Comparison of ENCODE assay signal across 9 mouse cellular contexts in genomic region chr16:90676920-90677574, GRCm38 (mm10). TPM values are rescaled to one million over a fixed set of nuclear protein-coding genes. Genes with fewer than 3 reads are reported as not detected.
DNase-seq lines count a peak whose midpoint lies in the region; ATAC-seq lines count a peak whose summit lies in the region.
"Had no signal": no experiment of that assay in that cellular context is flagged by ENCODE, and none has a peak within 500 bp of the region (broad histone marks: within the 10 kb centered on the region; RNA-seq: fewer than 3 reads in every experiment).

No protein-coding gene starts in this region.

- H3K27me3 ChIP-seq in intestine, embryonic 14.5 days (replicated peaks; ENCODE audit: control insufficient read depth, insufficient read depth, low read length) = no peaks in the 10 kb centered on the region
- H3K27me3 ChIP-seq in intestine, embryonic 15.5 days (replicated peaks) = no peaks in the 10 kb centered on the region
- H3K27me3 ChIP-seq in heart, embryonic 13.5 days (replicated peaks) = no peaks in the 10 kb centered on the region
- H3K27me3 ChIP-seq in lung, embryonic 16.5 days (ENCODE audit: control insufficient read depth, insufficient read depth, low read depth, low read length) = no peaks in the 10 kb centered on the region
- H3K27me3 ChIP-seq: embryonic facial prominence, embryonic 12.5 days had no signal

- H3K9ac ChIP-seq in intestine, embryonic 14.5 days (ENCODE audit: low read length) = no peak overlapping the region
- no peak overlapping the region for H3K9ac ChIP-seq in intestine, embryonic 15.5 days
- H3K9ac ChIP-seq in heart, embryonic 13.5 days = no peak overlapping the region
- H3K9ac ChIP-seq in lung, embryonic 16.5 days (ENCODE audit: low read length) = 0 out of 2 replicates have a peak overlapping the region, but pooled peaks have one; percentile 26
- H3K9ac ChIP-seq: embryonic facial prominence, embryonic 12.5 days had no signal

- no peak overlapping the region for H3K4me3 ChIP-seq in intestine, embryonic 14.5 days (ENCODE audit: low read depth, low read length)
- no peak overlapping the region for H3K4me3 ChIP-seq in intestine, embryonic 15.5 days (replicated peaks)
- no peak overlapping the region for H3K4me3 ChIP-seq in heart, embryonic 13.5 days
- no peak overlapping the region for H3K4me3 ChIP-seq in lung, embryonic 16.5 days (ENCODE audit: low read length)
- H3K4me3 ChIP-seq: embryonic facial prominence, embryonic 12.5 days had no signal

- 66% methylated on average over 20 of the region's 20 CpGs for WGBS in intestine, embryonic 14.5 days
- 68% methylated on average over 20 of the region's 20 CpGs for WGBS in intestine, embryonic 15.5 days
- WGBS in heart, embryonic 13.5 days = 61% methylated on average over 20 of the region's 20 CpGs
- whole genome bisulfite sequencing in lung, embryonic 16.5 days = 41% methylated on average over 20 of the region's 20 CpGs

- no peak for ATAC-seq in intestine, embryonic 14.5 days (replicated peaks; ENCODE audit: low FRiP score, low TSS enrichment, low read depth)
- ATAC-seq in intestine, embryonic 15.5 days = no peak
- no peak for ATAC-seq in heart, embryonic 13.5 days (ENCODE audit: extremely low read depth, insufficient number of reproducible peaks, low FRiP score, low TSS enrichment)
- ATAC-seq in lung, embryonic 16.5 days (ENCODE audit: low read depth) = peak; percentile 57

- no peaks in the 10 kb centered on the region for H3K4me1 ChIP-seq in intestine, embryonic 14.5 days (replicated peaks; ENCODE audit: control insufficient read depth, insufficient read depth, low read length)
- no peaks in the 10 kb centered on the region for H3K4me1 ChIP-seq in intestine, embryonic 15.5 days (replicated peaks)
- H3K4me1 ChIP-seq in heart, embryonic 13.5 days = no peaks in the 10 kb centered on the region
- peaks cover 4% of the 10 kb centered on the region; the same call in 1 of the 2 replicates for H3K4me1 ChIP-seq in lung, embryonic 16.5 days (replicated peaks; ENCODE audit: control insufficient read depth, insufficient read depth, low read length)
- H3K4me1 ChIP-seq: embryonic facial prominence, embryonic 12.5 days had no signal

- peak overlapping the region; percentile 4; the same call in 1 of the 2 replicates for H3K4me2 ChIP-seq in intestine, embryonic 14.5 days (ENCODE audit: low read length)
- H3K4me2 ChIP-seq in intestine, embryonic 15.5 days (replicated peaks) = no peak overlapping the region
- H3K4me2 ChIP-seq in heart, embryonic 13.5 days = 0 out of 2 replicates have a peak overlapping the region, but pooled peaks have one; percentile 8
- H3K4me2 ChIP-seq in lung, embryonic 16.5 days (ENCODE audit: low read depth, low read length) = peak overlapping the region; percentile 23; the same call in 1 of the 2 replicates
- H3K4me2 ChIP-seq: embryonic facial prominence, embryonic 12.5 days had no signal

- no peak overlapping the region for H3K27ac ChIP-seq in intestine, embryonic 14.5 days (ENCODE audit: low read depth)
- no peak overlapping the region for H3K27ac ChIP-seq in intestine, embryonic 15.5 days
- no peak overlapping the region for H3K27ac ChIP-seq in heart, embryonic 13.5 days (replicated peaks)
- H3K27ac ChIP-seq in lung, embryonic 16.5 days (ENCODE audit: low read length) = no peak overlapping the region
- H3K27ac ChIP-seq: embryonic facial prominence, embryonic 12.5 days had no signal

- no peaks in the 10 kb centered on the region for H3K36me3 ChIP-seq in intestine, embryonic 14.5 days (ENCODE audit: control insufficient read depth, insufficient read depth, low read length)
- no peaks in the 10 kb centered on the region for H3K36me3 ChIP-seq in intestine, embryonic 15.5 days
- H3K36me3 ChIP-seq in heart, embryonic 13.5 days = no peaks in the 10 kb centered on the region
- H3K36me3 ChIP-seq in lung, embryonic 16.5 days (ENCODE audit: control insufficient read depth, insufficient read depth, low read length) = no peaks in the 10 kb centered on the region
- H3K36me3 ChIP-seq: embryonic facial prominence, embryonic 12.5 days had no signal

- H3K9me3 ChIP-seq in intestine, embryonic 14.5 days (ENCODE audit: control insufficient read depth, low read length) = no peaks in the 10 kb centered on the region
- no peaks in the 10 kb centered on the region for H3K9me3 ChIP-seq in intestine, embryonic 15.5 days
- no peaks in the 10 kb centered on the region for H3K9me3 ChIP-seq in heart, embryonic 13.5 days
- peaks cover 4% of the 10 kb centered on the region; the same call in 1 of the 2 replicates for H3K9me3 ChIP-seq in lung, embryonic 16.5 days (ENCODE audit: control insufficient read depth, low read length)
- H3K9me3 ChIP-seq: embryonic facial prominence, embryonic 12.5 days had no signal

- DNase-seq in intestine, embryonic 14.5 days (ENCODE audit: low spot score) = no peak
- peak; percentile 78 for DNase-seq in adrenal gland, adult 8-10 months
- no peak for DNase-seq in thymus, postnatal 36 days
- DNase-seq in B cell, adult 2 months = no peak
- no peak for DNase-seq in spleen, postnatal 4 days (ENCODE audit: low spot score in 2 of 2)

RNA-seq across cellular contexts. Expression of gene Mis18a, which starts 50.2 kb away (rescaled TPM):
- 66.1 and 68.7 TPM in 2 replicates for polyA plus RNA-seq in intestine, embryonic 14.5 days (2014; fragmentation: Nextera tagmentation; extraction: Ambion mirVana)
- 60.5 and 65.2 TPM in 2 replicates for polyA plus RNA-seq in intestine, embryonic 15.5 days (2015; fragmentation: Nextera tagmentation; extraction: Ambion mirVana)
- total RNA-seq in adrenal gland, adult 8-10 months (2022) = 1 to 10 TPM; 5.4 to 7.8 (median 6.1) TPM
- polyA plus RNA-seq in heart, embryonic 13.5 days (2015; fragmentation: Nextera tagmentation; extraction: Ambion mirVana) = 36.2 and 36.7 TPM in 2 replicates
- 72.2 and 82.1 TPM in 2 replicates for polyA plus RNA-seq in lung, embryonic 16.5 days (2015; fragmentation: Nextera tagmentation; extraction: Ambion mirVana)
